Mouse (Mus musculus) cerebellum, adult 9-11 months (tissue): ENCODE results near the gene Dph5.
"Not testable (repeated sequence)": the region's sequence is repeated elsewhere in the genome, so short reads cannot be mapped to it uniquely, and the experiment has no call there.

Experiments used
- DNase-seq: peaks from one replicate; pipeline ENCODE4 v3.0.0; 2022

Dph5 gene

GRCm38 (mm10) chr3:115893166-115893565 is 5.5 kb downstream of the Dph5 start:
- DNase-seq: no peak

DNA sequence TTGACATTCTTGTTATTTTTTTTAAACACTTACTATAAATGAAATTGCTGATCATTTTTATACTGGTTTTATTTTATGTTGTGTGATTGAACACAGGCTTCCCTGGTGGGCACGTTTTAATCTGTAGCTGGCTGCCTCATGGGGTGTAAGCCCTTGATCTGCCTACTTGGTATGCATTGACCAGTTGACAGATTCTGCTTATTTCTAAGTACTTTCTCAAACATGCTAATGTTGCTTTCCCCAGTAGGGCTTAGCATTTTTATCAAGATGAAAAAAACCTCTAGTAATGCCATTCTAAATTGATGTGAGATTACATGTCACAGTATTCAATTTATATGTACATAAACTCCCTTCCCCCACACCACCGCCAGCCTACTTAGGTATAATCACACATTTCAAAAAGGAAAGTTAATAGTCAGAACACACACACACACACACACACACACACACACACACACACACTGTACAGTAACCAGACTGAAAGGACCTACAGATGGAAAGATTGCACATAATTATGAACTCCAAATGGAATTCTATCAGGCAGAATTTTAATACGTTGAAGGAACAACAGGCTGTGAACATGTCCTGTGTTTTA is 10.8 kb downstream of the Dph5 start:
- DNase-seq: no peak

DNA sequence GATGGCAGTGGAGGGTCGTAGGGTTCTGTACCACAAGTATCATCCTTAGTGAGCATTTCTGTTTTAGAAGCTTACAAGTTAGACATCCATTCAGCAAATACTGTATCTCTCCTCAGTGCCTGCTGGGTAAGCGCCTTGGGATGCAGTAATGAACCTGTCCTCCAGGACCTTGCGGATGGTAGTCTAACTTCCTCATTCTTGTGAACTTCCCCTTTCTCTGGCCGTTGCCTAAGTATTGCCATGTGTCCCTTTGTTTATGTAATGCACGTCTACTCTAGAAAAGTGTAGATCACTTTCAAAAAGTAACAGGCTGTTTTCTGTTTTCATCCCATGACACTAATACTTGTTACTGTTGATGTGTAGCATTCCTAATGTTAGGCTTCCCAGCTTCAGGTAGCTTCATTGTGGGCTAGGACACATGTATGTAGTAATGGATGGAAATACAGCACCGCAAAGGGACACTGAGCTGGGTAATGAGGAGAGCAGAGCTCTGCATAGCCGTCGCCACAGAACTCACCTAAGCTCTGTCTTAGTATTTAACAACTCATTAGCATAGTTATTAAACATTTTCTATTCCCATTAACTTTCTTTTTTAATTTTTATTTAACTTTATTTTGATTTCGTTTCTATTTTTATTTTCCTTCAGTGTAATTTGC is 14.8 kb downstream of the Dph5 start:
- no peak for DNase-seq

GRCm38 (mm10) chr3:115905067-115905466 is 17.4 kb downstream of the Dph5 start:
- DNase-seq: no peak

- no peak for DNase-seq
Observed at GRCm38 (mm10) chr3:115905567-115905966, 17.9 kb downstream of the Dph5 start.

GRCm38 (mm10) chr3:115907406-115907805 is 19.8 kb downstream of the Dph5 start:
- DNase-seq: not testable (repeated sequence)

DNA sequence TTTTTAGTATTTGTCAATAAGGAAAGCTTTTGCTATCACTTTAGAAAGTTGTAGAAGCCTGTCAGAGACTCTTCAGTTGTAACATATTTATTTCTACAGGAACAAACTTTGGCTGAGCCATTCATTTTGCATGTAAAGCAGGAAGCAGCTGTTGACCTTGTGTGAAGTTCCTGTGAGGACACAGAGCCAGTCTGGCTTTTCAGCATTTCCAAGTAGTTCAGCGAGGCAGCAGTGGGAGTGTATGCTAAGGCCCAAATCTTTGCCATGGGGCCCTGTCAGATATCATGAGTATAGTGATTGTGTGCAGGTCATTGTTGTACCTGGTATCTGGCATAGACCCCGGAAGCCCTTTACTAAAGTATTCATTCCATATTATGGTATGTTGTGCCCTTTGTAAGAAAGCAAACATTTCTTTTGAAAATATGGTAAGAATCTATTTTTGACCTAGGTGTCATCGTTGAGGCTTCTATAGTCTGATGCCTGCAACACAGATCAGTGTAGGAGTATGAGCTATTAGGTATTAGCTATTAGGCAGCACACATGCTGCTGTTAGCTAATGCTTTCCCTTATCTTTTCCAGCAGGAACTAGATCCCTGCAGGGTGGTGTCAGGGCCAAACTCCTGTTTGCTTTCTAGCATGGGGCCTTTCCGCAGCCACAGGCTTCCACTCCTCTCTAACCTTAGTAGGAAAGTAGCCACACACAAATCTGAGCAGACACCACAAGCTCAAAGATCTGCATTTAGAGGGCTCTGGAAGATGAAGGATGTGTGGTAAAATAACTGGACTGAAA is 37.0 kb downstream of the Dph5 start:
- DNase-seq: no peak

DNA sequence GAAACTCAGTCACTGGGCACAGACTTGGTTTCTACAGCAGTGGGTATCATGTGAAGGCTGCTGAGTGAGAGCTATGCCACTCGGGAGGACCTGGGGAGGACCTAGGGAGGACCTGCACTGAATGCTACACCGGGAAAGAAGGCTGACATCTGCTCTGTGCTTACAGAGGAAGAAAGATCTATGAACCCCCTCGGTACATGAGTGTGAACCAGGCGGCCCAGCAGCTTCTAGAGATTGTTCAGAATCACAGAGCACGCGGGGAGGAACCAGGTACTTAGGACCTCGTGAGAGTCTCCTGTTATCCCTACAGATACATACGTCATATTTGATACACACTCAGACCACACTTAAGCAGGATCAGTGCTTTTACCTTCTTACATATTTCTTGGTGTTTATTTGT is 38.9 kb downstream of the Dph5 start:
- DNase-seq: no peak

DNA sequence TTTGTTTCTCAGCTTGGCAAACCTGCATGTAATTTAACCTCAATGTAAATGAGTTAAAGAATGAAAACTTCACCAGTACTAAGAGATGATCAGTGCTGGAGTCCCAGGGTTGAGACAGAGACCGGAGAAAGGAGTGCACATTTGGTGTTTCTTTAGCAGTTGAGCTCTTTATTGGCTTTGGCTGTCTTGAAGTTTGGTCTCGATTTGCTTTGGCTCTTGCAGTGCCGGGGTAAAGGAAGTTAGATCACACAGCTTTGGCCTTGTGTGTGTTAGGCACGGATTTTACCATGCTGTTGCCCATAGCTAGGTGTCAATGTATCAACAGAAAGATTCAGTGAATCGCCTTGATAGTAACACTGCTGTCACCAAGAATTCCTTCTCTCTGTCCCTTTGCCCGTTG is 44.1 kb downstream of the Dph5 start:
- DNase-seq: no peak

GRCm38 (mm10) chr3:115933293-115934186 is 45.9 kb downstream of the Dph5 start:
- DNase-seq: no peak

GRCm38 (mm10) chr3:115936734-115937599 is 49.3 kb downstream of the Dph5 start:
- DNase-seq: no peak

- DNase-seq: no peak
Observed at GRCm38 (mm10) chr3:115937807-115938206, 50.2 kb downstream of the Dph5 start.

- no peak for DNase-seq
Observed at GRCm38 (mm10) chr3:115940510-115940909, 52.9 kb downstream of the Dph5 start.

DNA sequence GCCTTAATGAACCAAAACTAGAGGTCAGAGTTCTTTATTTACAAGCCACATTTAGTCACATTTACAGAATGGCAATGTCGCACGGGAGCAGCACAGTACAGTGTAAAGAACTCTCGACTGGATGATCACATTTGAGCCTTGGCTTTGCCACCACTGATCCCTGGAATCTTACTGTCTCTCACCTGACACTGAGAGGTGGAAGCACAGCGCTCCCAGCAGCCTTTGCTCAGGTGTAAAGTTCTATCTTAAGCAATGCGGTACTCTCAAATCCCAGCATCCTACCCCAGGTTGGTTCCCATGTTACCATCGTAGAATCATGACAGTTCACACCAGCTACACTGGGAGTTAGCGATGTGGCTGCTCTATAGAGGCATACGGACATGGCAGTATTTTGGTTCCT is 53.8 kb downstream of the Dph5 start:
- DNase-seq: no peak

DNA sequence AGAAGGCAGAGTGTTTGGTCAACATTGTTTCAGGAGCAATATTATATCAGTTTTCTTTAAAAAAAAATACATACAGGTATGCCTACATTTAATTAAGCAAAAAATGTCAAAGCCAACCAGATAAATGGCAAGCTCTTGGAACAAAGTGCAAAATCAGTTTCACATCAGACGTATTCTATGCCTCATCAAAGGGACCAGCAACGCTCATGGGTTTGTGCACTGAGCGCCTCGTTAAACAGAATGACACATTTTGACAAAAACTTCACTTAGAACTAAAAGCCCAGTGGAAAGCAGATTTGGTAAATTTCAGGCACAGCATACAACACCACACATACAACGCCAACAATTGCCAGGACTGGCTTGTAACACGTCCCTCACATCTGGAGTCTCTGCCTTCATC is 56.7 kb downstream of the Dph5 start:
- no peak for DNase-seq

GRCm38 (mm10) chr3:115946272-115946671 is 58.6 kb downstream of the Dph5 start:
- no peak for DNase-seq

DNA sequence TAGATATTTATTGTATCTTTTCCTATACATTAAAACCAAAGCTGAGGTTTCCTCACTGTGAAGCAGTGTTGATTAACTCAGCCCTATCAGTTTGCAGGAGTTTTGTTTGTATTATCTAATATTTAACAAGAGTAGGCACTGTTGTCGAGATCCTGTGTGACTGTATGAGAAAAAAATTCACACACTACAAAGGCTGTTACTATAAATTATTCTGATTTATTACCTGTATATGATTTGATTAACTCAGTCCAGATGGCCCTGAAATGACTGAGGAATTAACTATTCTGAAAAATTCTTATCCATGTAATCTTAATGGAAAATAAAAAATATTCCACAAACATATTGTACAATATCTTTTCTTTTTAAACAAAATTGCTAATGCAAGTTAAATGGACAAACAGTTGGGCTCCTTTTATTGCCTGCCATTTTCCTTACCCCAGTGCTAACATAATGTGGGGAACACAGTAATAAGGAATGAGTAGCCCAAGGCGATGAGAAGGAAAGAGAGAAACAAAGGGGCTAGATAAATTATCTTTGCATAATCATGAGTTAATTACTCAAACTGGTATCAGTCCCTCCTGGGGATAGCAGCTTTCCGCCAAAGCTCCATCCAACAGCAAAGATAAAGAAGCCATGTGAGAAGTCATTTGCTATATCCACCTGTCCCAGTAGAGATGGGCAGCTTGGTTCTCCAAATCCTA is 61.7 kb downstream of the Dph5 start:
- no peak for DNase-seq

- no peak for DNase-seq
Observed at GRCm38 (mm10) chr3:115949921-115950877, 62.6 kb downstream of the Dph5 start.

- DNase-seq: no peak
Observed at GRCm38 (mm10) chr3:115951221-115951620, 63.6 kb downstream of the Dph5 start.

GRCm38 (mm10) chr3:115952356-115952755 is 64.7 kb downstream of the Dph5 start:
- DNase-seq: no peak
